Mouse (Mus musculus): Measurements from ENCODE around the gene Nmt1. TPM values are rescaled to one million over a fixed set of nuclear protein-coding genes. Genes with fewer than 3 reads are reported as not detected.
A peak's percentile ranks its signal among the peaks of the same experiment; 100 is the strongest.

Nmt1 gene
- total RNA-seq, 2 experiments from 2014 or later = 77.3 to 79.8 TPM

- DNase-seq (ENCODE audit: low spot score in 2 of 2) = no peak
Observed at GRCm38 (mm10) chr11:103004852-103005251, 23.1 kb upstream of the Nmt1 start.

DNA sequence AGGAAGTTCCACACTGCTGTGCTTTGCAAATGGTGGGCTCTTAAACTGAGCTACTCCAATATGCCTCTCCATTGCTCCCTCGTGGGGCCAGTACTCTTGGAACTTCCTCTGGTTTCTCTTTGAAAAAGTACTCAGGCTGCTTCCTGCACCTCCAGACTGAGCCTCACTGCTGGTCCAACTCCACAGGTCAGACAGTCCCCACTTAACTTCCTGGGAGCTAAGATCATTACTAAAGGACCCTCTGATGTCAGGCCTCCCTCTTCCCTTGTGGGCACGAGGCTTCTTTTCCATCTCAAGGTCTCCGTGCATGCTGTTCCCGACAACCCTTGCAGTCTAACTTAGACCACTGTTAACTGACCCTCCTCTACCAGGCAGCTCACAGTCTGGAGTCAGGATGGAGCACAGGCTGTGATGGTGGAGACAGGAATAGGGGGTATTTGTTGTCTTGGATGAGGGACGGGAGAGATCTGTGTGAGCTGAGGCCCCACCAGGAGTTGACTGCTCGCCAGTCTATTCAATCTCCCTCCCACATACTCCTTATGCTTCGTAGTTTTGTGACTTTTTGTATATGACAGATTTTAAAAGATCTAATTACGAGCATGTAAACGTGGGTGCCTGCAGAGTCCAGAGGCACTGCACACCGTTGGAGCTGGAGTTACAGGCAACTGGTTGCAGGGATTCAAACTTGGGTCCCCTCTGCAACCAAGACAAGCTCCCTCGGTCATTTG is 22.6 kb upstream of the Nmt1 start:
- DNase-seq (ENCODE audit: low spot score in 2 of 2) = no peak

DNA sequence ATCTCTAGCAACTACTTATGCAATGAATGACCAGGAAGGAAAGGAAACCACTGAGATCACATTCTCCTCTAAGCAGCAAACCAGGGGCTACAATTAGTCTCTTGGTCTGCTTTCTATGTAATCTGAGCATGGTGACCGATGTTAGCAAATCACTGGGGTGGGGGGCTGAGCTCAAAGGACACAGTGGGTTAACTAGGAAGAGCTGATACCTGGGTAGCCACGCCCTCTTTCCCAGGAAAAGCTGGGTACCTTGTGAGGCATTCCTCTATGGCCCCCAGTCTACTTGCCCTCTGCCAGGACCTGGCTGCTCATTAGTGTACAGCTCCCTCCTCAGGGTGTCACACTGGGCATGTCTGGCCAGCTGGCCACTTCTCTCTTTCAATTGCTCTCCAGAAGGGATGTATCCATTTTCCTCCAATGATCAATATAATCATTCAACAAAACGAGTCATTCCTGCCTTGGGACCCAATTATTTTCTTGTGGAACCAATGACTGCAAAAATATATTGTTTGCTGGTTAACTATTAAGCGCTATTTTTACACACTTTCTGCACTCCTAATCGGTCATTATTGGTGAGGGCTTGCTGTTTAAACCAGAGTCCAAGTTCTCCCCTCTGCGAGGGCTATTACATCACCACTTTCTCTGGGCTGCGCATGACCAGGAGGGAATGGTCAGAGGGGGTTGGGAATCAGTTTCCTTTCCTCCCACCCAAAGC is 21.5 kb upstream of the Nmt1 start:
- DNase-seq (ENCODE audit: low spot score in 2 of 2) = no peak

GRCm38 (mm10) chr11:103007001-103007340 is 21.0 kb upstream of the Nmt1 start:
- no peak for DNase-seq (ENCODE audit: low spot score in 2 of 2)

- DNase-seq (ENCODE audit: low spot score in 2 of 2) = no peak
Observed at GRCm38 (mm10) chr11:103008558-103008957, 19.4 kb upstream of the Nmt1 start.

DNA sequence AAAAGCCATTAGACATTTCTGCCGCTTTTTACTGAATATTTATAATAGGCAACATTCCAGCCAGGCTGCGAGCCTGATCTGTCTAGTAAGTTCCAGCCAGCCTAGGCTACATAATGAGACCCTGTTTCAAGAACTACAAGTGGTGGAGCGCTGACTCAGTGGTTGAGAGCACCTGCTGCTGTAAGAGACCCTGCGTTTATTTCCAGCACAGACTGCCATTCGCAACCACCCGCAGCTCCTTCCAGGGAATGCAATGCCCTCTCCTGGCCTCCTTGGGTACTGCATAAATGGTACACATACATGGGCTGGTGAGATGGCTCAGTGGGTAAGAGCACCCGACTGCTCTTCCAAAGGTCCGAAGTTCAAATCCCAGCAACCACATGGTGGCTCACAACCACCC is 18.8 kb upstream of the Nmt1 start:
- DNase-seq (ENCODE audit: low spot score in 2 of 2) = no peak

- DNase-seq (ENCODE audit: low spot score in 2 of 2) = no peak
Observed at GRCm38 (mm10) chr11:103010454-103011205, 17.4 kb upstream of the Nmt1 start.

DNA sequence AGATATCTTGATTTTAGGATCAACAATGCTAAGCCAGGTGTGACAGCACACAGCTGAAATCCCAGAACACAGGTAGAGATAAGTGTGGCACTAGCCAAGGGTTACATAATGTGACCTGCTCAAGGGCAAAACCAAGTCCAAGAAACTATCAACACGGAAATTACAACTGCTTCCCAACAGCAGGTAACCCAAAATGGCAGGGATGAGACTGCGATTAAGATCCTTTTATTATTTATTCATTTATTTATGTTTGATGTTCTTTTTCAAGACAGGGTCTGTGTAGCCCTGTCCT is 16.8 kb upstream of the Nmt1 start:
- DNase-seq (ENCODE audit: low spot score in 2 of 2) = no peak

GRCm38 (mm10) chr11:103015881-103016825 is 11.8 kb upstream of the Nmt1 start:
- DNase-seq (ENCODE audit: low spot score in 2 of 2) = no peak

DNA sequence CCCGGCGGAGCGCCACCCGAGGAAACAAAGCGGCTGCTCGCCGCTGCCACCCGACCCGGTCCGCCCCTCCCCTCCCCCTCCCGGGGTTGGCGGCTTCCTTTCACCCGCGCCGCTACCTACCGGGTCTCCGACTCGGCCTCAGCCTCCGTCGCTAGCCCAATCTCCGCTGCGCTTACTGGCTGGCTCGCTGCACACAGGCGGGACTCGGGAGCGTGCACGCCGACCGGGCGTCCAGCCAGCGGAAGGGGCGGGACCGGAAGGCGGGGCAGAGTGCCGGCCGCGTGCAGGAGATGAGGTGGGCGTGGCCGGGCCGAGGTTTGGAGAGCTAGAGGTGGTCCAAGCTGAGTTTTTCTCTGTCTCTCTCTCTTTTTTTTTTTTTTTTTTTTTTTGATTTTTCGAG is 11.1 kb upstream of the Nmt1 start:
- peak; percentile 96 to 99 for DNase-seq (ENCODE audit: low spot score in 2 of 2)

DNA sequence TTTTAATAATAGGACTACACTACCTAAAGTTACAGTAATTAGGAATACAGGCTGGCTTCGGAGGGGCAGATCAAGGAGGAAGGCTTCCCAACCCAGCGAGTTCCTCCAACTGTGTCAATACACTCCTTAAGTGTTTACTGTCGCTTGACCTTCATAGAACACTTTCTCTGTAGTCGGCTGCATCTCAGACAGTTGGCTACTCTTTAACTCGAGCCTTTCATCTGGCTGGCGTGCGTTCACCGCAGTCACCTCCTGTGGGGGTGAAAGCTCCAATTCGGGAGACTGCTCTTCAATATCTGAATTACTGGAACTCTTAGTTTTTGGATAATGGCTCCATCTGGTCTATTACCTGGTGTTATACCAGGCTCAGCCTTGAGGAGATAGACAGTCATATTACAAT is 10.3 kb upstream of the Nmt1 start:
- DNase-seq (ENCODE audit: low spot score in 2 of 2) = no peak

DNA sequence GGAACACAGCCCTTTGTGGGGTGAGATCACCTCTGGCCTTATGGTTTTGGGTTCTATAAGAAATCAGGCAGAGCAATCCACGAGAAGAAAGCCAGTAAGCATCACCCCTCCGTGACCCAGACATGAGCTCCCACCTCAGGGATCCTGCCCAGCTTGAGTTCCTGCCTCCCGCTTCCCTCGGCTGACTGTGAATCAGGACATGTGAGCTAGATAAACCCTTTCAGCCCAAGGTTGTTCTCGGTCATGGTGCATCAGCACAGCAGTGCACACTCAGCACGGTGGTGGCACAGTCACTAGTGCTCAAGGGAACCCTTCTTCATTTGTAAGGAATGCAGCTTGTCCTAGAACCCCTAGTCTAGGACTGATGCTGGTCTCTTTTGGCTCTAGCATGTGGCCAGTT is 9.1 kb upstream of the Nmt1 start:
- DNase-seq (ENCODE audit: low spot score in 2 of 2) = no peak

DNA sequence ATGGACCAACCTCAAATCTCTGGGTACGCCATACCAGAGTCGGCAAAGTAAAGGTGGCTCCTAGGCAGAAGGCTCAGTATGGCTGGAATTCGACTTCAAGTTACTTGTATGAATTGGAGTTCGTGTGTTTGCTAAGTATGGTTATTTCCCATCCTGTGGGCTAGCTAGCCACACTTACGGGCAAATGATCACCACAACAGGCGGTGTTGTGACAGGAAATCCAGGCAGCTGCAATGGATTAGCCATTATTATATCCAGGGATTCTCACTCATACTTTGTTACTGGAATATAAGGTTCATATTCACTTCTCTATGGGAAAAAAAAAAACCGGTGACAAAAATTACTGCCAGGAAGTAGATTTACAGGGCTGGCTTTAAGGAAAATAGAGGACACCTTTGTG is 8.7 kb upstream of the Nmt1 start:
- DNase-seq (ENCODE audit: low spot score in 2 of 2) = no peak

DNA sequence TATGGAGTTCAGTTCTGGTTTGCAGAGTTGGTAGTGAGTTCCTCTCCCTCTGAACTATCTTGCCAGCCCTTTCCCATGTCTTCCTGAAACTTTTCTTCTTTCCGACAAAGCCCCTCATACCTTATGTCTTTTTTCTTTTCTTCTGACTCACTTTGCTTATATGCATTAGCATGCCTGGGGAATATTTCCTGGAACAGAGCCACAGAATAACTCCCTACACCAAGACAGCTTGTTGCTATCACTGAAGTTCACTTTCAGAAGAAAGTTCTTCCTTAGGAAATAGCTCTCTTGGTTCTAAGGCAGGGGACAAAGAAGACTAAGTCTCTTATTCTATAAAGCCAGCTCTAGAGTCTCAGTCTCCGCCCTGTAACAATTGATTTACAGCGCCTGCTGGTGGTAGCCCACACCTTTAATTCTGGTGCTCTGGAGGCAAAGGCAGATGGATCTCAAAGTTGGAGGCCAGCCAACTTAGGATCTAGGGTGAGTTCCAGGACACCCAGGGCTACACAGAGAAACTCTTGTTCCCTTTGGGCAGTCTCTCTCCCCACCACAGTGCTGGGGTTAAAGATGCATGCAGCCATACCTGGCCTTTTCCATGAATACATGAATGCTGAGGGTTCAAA is 7.2 kb upstream of the Nmt1 start:
- DNase-seq (ENCODE audit: low spot score in 2 of 2) = no peak

- DNase-seq (ENCODE audit: low spot score in 2 of 2) = no peak
Observed at GRCm38 (mm10) chr11:103023974-103024373, 4.0 kb upstream of the Nmt1 start.

GRCm38 (mm10) chr11:103026901-103027300 is 1.1 kb upstream of the Nmt1 start:
- DNase-seq (ENCODE audit: low spot score in 2 of 2) = no peak

GRCm38 (mm10) chr11:103027570-103028175 is 317 bp upstream of the Nmt1 start:
- no peak for DNase-seq (ENCODE audit: low spot score in 2 of 2)

DNA sequence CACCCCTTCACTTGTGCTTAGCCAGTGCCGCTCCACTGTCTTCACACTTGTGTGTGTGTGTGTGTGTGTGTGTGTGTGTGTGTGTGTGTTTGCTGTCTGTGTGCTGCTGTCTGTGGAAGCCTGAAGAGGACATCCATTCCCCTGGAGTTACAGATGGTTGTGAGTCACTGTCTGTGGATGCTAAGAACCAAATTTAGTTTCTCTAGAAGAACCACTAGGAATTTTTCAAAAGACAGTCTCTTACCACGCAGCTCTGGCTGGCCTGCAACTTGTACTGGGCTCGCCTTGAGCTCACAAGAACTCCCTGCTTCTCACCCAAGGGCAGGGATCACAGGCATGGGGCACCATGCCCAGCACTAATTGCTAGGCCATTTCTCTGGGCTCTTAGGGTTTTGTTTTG is 5.0 kb downstream of the Nmt1 start:
- DNase-seq (ENCODE audit: low spot score in 2 of 2) = no peak

- no peak for DNase-seq (ENCODE audit: low spot score in 2 of 2)
Observed at GRCm38 (mm10) chr11:103035007-103035406, 7.0 kb downstream of the Nmt1 start.

GRCm38 (mm10) chr11:103036881-103037465 is 9.0 kb downstream of the Nmt1 start:
- DNase-seq (ENCODE audit: low spot score in 2 of 2) = no peak

Measured in adrenal gland, postnatal 4 days (tissue).